Mouse (Mus musculus): ENCODE results near the gene Nrcam.

DNA sequence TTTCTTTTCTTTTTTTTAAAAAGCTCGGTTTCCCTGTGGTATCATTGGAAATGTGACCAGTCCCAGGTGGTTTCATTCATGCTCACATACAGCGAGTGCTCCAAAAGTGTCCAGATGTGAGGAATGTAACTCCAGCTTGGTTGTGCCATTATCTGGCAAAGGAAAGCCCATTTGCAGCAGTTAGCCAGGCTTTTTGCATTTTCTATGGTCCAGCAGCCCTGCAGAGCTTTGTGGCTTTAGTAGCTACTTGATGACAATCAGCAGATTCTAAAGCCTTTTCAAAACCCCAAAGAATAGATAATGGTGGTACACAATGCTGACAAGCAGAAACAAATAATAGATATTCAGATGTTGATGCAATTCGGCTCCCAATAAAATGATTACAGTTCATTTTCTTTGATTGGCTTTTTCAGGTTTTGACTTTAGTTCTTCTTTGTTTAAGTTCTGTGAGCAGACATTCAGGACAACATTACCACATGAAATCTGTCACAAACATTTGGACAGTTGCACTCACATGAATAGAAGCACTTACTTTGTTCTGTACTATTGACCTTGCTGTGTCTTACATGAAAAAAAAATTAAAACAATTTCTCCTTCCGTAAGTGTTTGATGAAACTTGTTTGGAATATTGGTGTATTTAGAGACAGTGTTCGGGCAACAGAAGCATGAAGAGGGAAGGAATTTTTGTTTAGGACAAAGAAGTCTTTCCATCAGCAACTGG is 164.2 kb downstream of the Nrcam start:
- TF ChIP-seq ZMIZ1 (IDR thresholded peaks at IDR 0.05; ENCODE audit: low read depth, low read length) (no peak), CTCF (conservative IDR thresholded peaks at IDR 0.05 in 1 of 2, IDR thresholded peaks at IDR 0.05 in 1 of 2; ENCODE audit: low read depth in 2 of 2, low read length in 2 of 2) (no peak), POLR2A (IDR thresholded peaks at IDR 0.05; ENCODE audit: low read depth, low read length) (no peak), ZKSCAN1 (IDR thresholded peaks at IDR 0.05; ENCODE audit: borderline replicate concordance, low read depth, low read length) (no peak), NELFE (IDR thresholded peaks at IDR 0.05; ENCODE audit: low read depth, low read length) (no peak), UBTF (IDR thresholded peaks at IDR 0.05; ENCODE audit: low read depth, low read length) (no peak), JUND (conservative IDR thresholded peaks at IDR 0.05; ENCODE audit: low read depth, low read length) (no peak)
